Mouse (Mus musculus) c-Kit-negative CD71-positive TER-119-positive erythroid progenitor cells, embryonic 14.5 days (primary cell): ENCODE results near the gene Rabgef1.

ENCODE experiments used
- DNase-seq: peaks from one replicate; pipeline ENCODE4 v3.0.0-alpha.2; 2013; ENCODE audit warnings: low read depth, low spot score

The Rabgef1 gene

GRCm38 (mm10) chr5:130171423-130171954 is at the start of gene Rabgef1:
Rabgef1 (plus strand) TSS chr5:130171798.
- DNase-seq, result peak; percentile 75

GRCm38 (mm10) chr5:130122355-130122754 is 49.2 kb upstream of the Rabgef1 start:
- DNase-seq, result no peak

GRCm38 (mm10) chr5:130124271-130124670 is 47.3 kb upstream of the Rabgef1 start:
- DNase-seq, result no peak

GRCm38 (mm10) chr5:130128686-130129523 is 42.7 kb upstream of the Rabgef1 start:
- DNase-seq, result no peak

- DNase-seq, result no peak
These were observed 42.1 kb upstream of the Rabgef1 start for GRCm38 (mm10) chr5:130129524-130129793.

- no peak for DNase-seq
These were observed 35.0 kb upstream of the Rabgef1 start for GRCm38 (mm10) chr5:130136597-130136996.

- DNase-seq, result peak; percentile 68
These were observed 32.2 kb upstream of the Rabgef1 start for GRCm38 (mm10) chr5:130139393-130139792.

- DNase-seq, result no peak
These were observed 30.5 kb upstream of the Rabgef1 start for GRCm38 (mm10) chr5:130141138-130141537.

GRCm38 (mm10) chr5:130142041-130142440 is 29.6 kb upstream of the Rabgef1 start:
- DNase-seq, result no peak

- no peak for DNase-seq
These were observed 28.5 kb upstream of the Rabgef1 start for GRCm38 (mm10) chr5:130143101-130143500.

GRCm38 (mm10) chr5:130143977-130144333 is 27.6 kb upstream of the Rabgef1 start:
- peak; percentile 72 for DNase-seq

- DNase-seq, result peak; percentile 96
These were observed 27.0 kb upstream of the Rabgef1 start, which contains the start of gene Kctd7 for GRCm38 (mm10) chr5:130144334-130145312. Kctd7 (plus strand) TSS chr5:130144861.

GRCm38 (mm10) chr5:130145961-130146360 is 25.6 kb upstream of the Rabgef1 start:
- no peak for DNase-seq

GRCm38 (mm10) chr5:130149726-130150310 is 21.8 kb upstream of the Rabgef1 start:
- DNase-seq, result no peak

- DNase-seq, result no peak
These were observed 17.3 kb upstream of the Rabgef1 start for GRCm38 (mm10) chr5:130154286-130154685.

- no peak for DNase-seq
These were observed 13.1 kb upstream of the Rabgef1 start for GRCm38 (mm10) chr5:130158545-130158944.

GRCm38 (mm10) chr5:130159761-130160201 is 11.8 kb upstream of the Rabgef1 start:
- no peak for DNase-seq

GRCm38 (mm10) chr5:130163670-130164069 is 7.9 kb upstream of the Rabgef1 start:
- peak; percentile 80 for DNase-seq

- no peak for DNase-seq
These were observed 6.4 kb upstream of the Rabgef1 start for GRCm38 (mm10) chr5:130165213-130165612.

GRCm38 (mm10) chr5:130169109-130169508 is 2.5 kb upstream of the Rabgef1 start:
- DNase-seq, result no peak

GRCm38 (mm10) chr5:130170666-130171422 is 754 bp upstream of the Rabgef1 start:
- DNase-seq, result peak; percentile 78
